Mouse (Mus musculus): ENCODE data around the gene Dpysl4.

DNA sequence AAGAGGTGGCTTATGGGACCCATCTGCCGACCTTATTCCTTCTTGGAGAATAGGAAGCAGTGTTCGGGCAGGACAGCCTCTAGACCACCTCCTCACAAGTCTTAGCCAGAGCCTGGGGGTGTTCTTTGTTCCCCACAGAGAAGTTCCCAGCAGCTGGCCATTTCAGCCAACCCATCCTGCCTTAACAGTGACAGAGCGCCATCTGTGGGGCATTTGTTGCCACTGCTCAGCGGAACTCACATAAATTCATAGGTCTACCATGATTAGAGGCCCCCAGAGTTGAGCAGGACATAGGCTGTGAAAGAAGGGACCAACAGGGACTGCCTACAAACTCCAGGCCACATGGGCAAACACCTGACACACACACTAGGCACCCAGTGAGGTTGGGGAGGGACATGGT is 22.4 kb upstream of the Dpysl4 start:
- TF ChIP-seq POLR2A (IDR thresholded peaks at IDR 0.05; ENCODE audit: low read depth, low read length), result no peak
- TF ChIP-seq CTCF (IDR thresholded peaks at IDR 0.05; ENCODE audit: extremely low read depth, insufficient read length, insufficient replicate concordance, low read depth, low read length), result peak; percentile 42; the same call in 1 of the 2 replicates
